Mouse (Mus musculus): ENCODE measurements at regions not wholly inside any gene's neighbourhood (a gene's known extent, or its start where the extent isn't known, plus 50 kb on each side); places are given as distances from the start of the nearest gene placed in this dataset.

GRCm38 (mm10) chr14:58567472-58567871, 497.1 kb downstream of the Fgf9 start:
- DNase-seq: no peak

DNA sequence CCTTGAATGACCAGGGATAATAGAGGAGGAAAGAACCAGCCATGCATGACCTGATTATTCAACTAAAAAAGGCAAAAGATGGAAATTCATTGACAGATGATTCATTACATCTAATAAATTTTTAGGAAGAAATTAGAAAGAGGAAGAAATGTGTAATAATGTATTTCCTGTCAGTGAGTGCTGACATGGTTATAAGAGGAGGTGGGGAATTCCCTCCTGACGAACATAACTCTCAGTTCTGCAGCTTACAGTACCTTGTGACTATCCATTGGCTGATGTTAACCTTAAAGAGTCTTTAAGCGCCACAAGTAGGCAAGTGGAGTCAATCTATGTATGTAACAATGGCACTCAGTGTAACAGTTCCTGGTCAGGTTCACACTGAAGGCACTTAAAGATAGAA, 492.7 kb downstream of the Fgf9 start:
- no peak for DNase-seq

- no peak for DNase-seq
Observed at GRCm38 (mm10) chr14:58550785-58551184, 480.4 kb downstream of the Fgf9 start.

DNA sequence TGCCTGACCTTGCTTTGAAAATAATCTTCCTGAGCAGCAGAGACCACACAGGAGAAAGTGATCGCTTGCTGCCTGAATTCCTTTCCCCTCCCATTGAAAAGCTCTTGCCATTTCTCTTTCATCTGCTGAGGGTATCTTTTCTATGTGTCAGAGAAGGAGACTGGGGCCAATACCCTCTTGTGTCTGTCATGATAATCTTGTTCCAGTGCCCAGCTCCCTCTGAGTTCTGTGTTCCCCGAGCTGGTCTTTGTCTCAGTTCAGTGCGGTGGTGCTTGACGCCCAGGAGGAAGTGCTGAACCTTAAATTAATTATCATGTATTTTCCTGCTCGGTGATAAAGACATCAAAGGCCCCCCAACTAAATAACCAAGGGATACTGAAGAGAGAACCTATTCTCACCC, 475.4 kb downstream of the Fgf9 start:
- DNase-seq: no peak

GRCm38 (mm10) chr14:58543140-58543767, 472.9 kb downstream of the Fgf9 start:
- DNase-seq: no peak

- no peak for DNase-seq
Observed at GRCm38 (mm10) chr14:58538135-58538534, 467.8 kb downstream of the Fgf9 start.

- DNase-seq: no peak
Observed at GRCm38 (mm10) chr14:58520976-58521549, 450.7 kb downstream of the Fgf9 start.

DNA sequence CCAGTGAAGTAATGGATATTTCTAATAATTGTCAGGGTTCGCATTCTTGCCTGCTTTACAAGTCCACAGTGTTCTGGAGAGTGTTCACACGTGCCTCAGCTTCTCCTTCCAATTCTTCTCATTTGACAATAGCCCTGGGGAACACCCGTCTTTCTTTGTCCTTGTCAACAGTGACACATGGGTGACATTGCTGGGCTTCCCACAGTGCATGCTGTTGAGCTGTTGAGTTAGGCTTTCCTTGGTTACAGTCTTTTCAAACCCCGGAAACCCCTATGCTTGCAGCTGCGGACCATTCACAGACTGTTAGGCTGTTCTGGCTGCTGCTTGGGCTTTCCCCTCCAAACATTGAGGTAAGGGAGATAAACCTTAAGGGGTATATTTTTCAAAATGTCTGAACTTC, 450.0 kb downstream of the Fgf9 start:
- DNase-seq: no peak

DNA sequence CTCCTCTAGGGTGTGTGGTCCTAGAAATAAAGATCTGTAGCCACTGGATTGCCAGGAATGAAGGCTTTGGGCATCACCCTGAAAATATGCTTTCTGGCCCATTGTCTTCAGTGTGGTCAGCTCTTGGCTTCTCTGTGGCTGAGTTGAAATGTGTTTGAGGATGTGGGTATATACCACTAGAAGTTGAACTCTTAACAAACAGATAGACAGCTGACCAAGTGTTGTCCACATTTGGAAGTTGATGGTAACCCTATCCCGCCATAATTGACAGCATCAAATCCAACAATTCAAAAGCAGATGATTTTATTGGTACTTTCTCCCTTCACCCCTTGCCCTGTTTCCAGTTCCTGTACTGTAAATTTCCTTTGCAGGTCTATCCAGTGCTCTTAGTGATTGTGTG, 448.7 kb downstream of the Fgf9 start:
- no peak for DNase-seq

DNA sequence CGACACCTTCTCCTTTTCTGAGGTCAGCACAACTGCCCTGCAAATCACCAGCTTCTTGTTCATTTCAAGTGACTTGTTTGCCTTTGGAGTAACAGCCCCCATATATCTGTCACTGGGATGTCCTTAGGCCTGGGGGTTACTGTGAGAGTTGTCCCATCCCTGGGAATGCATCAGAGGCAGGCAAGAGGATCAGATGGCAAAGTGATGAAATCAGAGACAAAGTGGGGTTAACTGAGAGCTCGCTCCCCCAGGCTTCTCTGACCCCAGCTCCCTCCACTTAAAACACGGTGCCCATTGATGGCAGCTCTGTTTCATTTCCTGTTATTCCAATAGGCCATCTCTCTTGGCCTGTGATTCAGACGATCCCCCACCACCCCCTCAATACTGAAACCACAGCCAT, 446.2 kb downstream of the Fgf9 start:
- DNase-seq: no peak

GRCm38 (mm10) chr14:58512177-58512576, 441.8 kb downstream of the Fgf9 start:
- no peak for DNase-seq

DNA sequence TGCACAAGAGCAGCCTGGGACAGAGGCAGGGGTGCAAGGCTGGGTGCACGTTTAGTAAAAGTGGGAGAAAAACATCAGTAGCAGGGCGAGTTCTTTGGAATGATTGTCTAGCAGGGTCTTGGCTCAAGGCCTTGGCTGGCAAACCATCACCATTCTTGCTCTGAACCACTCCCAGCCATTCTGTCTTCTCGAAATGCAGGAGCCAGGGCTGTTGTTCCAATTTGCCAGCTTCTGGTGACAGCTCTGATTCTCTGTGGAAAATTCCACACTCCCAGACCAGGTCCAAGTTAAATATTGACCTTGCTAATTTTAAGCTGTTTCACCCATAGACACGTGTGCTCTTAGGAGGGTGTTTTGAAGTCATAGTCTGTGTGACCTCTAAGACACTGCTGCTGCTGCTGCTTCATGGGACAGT, 441.2 kb downstream of the Fgf9 start:
- DNase-seq: no peak

DNA sequence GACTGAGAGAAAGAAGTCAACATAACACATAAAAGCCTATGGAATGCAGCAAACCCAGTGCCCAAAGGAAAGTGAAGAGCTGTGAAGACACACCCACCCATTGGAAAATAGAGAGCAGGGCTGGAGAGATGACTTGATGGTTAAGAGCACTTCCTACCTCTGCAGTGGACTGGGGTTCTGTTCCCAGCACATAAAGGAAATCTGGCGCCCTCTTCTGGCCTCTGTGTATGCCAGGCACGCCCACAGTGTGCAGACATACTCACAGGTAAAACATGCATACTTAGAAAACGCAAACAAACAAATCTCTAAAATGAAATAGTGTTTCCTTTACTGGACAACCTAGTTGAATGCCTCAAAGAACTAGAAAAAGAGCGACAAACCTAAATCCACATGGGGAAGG, 440.4 kb downstream of the Fgf9 start:
- no peak for DNase-seq

GRCm38 (mm10) chr14:58509106-58509505, 438.8 kb downstream of the Fgf9 start:
- no peak for DNase-seq

DNA sequence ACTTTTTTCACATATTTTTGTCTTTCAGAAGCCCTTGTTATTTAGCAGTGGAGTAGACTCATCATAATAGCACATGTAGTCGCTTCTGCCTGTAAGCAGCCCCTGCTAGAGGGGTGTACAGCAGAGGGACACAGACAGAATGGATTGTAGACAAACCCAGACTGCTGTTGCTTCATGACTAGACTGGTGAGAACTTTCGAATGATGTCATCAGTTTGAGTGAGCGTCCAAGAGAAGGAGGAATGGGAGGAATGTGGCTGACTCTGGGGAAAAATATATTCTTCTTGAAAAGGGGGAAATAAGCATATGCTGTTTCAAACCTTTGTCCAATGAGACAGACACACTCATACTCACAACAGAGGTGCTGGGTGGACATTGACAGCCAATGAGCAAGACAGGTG, 436.1 kb downstream of the Fgf9 start:
- no peak for DNase-seq

DNA sequence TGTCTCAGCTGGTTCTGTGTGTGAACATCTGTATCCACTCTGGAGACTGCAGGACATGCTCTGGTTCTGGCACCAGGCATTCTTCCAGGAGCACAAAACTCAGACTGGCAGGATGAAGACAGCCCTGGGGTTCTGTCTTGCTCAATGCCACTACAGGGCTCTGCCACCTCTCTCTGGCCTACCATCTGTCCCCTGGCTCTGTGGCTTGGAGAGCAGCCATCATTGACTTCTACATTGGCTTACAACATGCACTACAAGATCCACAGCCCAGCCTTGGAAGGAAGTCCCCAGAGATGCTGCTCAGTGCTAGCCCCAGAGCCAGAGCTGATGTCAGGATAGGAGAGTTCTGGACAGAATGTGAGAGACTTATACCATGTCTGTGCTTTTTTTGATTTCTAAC, 435.5 kb downstream of the Fgf9 start:
- no peak for DNase-seq

- DNase-seq: no peak
Observed at GRCm38 (mm10) chr14:58502890-58503289, 432.5 kb downstream of the Fgf9 start.

DNA sequence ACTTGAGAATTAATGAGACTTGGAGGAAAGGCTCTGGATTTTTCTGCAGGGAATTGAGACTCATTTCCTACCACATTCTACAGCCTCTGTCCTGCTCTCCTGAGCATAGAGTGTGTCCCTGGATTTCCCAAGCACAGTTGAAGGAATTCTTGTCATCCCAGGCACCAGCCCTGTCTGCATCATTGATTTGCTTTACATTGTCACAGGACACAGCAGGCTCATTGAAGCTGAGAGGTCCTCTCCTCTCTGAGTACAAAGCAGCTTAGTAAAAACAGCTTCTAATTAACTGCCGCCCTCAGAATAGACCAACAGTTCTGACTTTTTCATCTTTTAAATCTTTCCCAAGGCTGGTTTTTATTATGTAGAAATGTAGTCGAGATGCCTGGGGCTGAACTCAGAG, 429.7 kb downstream of the Fgf9 start:
- DNase-seq: no peak

- DNase-seq: no peak
Observed at GRCm38 (mm10) chr14:58499501-58499900, 429.2 kb downstream of the Fgf9 start.

- no peak for DNase-seq
Observed at GRCm38 (mm10) chr14:58499071-58499470, 428.7 kb downstream of the Fgf9 start.

- DNase-seq: no peak
Observed at GRCm38 (mm10) chr14:58496902-58497301, 426.6 kb downstream of the Fgf9 start.

- DNase-seq: no peak
Observed at GRCm38 (mm10) chr14:58494400-58494987, 424.1 kb downstream of the Fgf9 start.

DNA sequence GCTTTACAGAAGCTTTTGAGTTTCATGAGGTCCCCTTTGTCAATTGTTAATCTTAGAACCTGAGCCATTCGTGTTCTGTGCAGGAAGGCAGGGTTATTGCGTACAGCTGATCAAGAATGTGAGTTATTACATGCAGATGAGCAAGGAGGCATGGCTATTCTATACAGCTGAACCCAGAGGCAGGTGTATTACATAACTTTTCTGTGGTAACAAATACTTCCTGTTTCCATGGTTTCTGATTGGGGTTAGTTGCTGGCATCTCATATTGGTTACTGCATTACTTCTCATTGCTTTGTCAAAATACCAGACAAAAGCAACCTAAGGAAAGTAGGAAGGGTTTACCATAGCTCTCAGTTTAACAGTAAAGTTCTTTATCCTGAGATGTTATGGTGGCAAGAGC, 421.8 kb downstream of the Fgf9 start:
- DNase-seq: no peak

DNA sequence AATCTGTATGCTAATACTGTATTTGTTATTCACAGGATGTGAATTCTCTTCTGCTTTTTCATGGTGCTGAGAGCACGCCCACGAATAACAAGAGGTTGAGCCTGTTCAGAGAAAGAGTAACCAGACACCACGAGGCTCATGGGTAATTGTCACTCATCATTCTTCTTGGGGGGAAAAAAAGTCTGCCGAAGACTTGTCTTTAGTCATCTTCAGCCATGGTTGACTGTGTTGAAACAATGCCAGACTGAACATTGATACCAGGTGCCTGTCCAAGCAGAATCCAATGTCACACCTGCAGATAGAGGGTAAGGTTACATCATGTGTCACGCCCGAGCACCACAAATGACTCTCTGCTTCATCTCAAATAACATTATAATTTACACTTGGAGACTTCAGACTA, 418.5 kb downstream of the Fgf9 start:
- DNase-seq: no peak

DNA sequence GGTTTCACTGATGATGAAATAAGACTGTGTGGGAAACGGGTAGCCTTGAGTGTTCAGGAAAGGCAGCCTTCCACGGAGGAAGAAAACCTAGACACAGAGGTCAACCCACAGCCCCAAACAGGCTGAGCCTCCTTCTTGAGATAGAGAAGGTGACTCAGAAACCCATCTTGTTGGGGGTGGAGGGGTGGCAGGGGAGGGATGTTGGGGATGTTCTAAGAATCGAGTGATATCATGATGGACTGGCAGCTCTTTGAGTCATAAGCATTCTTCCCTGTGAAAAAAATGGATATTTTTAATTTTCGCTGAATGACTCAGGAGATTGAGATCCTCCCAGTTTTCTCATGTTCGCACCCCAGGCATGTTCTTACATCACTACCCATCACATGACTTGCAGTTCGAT, 417.5 kb downstream of the Fgf9 start:
- no peak for DNase-seq

All from thymus, postnatal 14 days (tissue).